Comparison of ENCODE assay signal across 10 mouse cellular contexts in genomic region chr10:73103383-73103994, GRCm38 (mm10). TPM values are rescaled to one million over a fixed set of nuclear protein-coding genes. Genes with fewer than 3 reads are reported as not detected.
DNase-seq lines count a peak whose midpoint lies in the region; TF ChIP-seq lines count a peak whose summit lies in the region.
"Had no signal": no experiment of that assay in that cellular context is flagged by ENCODE, and none has a peak within 500 bp of the region (broad histone marks: within the 10 kb centered on the region; RNA-seq: fewer than 3 reads in every experiment).

No protein-coding gene starts in this region.

- 0 out of 2 replicates have a peak, but pooled peaks have one; percentile 8 for TF ChIP-seq CTCF in cerebellum, adult 2 months (IDR thresholded peaks at IDR 0.05; ENCODE audit: borderline replicate concordance, insufficient read depth, low read depth, low read length)

- TF ChIP-seq POLR2A in cerebellum, adult 2 months (IDR thresholded peaks at IDR 0.05; ENCODE audit: borderline replicate concordance, insufficient read depth, low read length) = no peak

- H3K27ac ChIP-seq in cerebellum, adult 2 months (ENCODE audit: insufficient read depth, low read length) = no peak overlapping the region
- H3K27ac ChIP-seq: lung, embryonic 15.5 days had no signal

- no peaks in the 10 kb centered on the region for H3K4me1 ChIP-seq in cerebellum, adult 2 months (ENCODE audit: control insufficient read depth, insufficient read depth, low read length)

- no peak for DNase-seq in cerebellum, adult 2 months
- DNase-seq in cerebellum, postnatal 4 days (ENCODE audit: low spot score in 2 of 2) = no peak
- DNase-seq in layer of hippocampus, adult 11-12 months (ENCODE audit: low spot score) = peak; percentile 61
- DNase-seq in layer of hippocampus, adult 9-10 months (ENCODE audit: low spot score) = no peak
- DNase-seq in ZHBTc4 (ENCODE audit: low read depth, low spot score) = peak; percentile 34
- peak; percentile 33 for DNase-seq in right cerebral cortex, adult 18-20 months
- DNase-seq in lung, postnatal 4 days = no peak
- no peak for DNase-seq in spleen, adult 12 weeks (ENCODE audit: low spot score)
- DNase-seq: spleen, adult 18-20 months had no signal

- no peaks in the 10 kb centered on the region; the same call in 1 of the 2 replicates for H3K27me3 ChIP-seq in cerebellum, adult 2 months (ENCODE audit: control insufficient read depth, insufficient read depth, low read length)

- H3K4me3 ChIP-seq in cerebellum, adult 2 months (replicated peaks; ENCODE audit: insufficient read depth, low read depth, low read length) = no peak overlapping the region
- H3K4me3 ChIP-seq: lung, embryonic 15.5 days had no signal

- 77% methylated on average over 13 of the region's 13 CpGs for WGBS in cerebellum, adult 2 months

RNA-seq across cellular contexts. Expression of gene Pcdh15, which starts 4.3 kb away (rescaled TPM):
- polyA plus RNA-seq in cerebellum, adult 2 months (2012; rRNA removed) = 5.4 and 6.0 TPM in 2 replicates

Comparison
In these comparisons a context has a peak if more than half of its experiments do, and no peak if none do; other contexts are left out.
1. DNase-seq: peak in layer of hippocampus, adult 11-12 months (single experiment), ZHBTc4 (single experiment) and right cerebral cortex, adult 18-20 months (single experiment); none in cerebellum, adult 2 months (0 of 2), cerebellum, postnatal 4 days (0 of 2), layer of hippocampus, adult 9-10 months (single experiment), lung, postnatal 4 days (0 of 2) and spleen, adult 12 weeks (single experiment).